10 mouse cellular contexts compared by ENCODE assay signal in genomic region chr2:29192629-29193278, GRCm38 (mm10).
DNase-seq lines count a peak whose midpoint lies in the region; ATAC-seq and TF ChIP-seq lines count a peak whose summit lies in the region.
"Had no signal": no experiment of that assay in that cellular context is flagged by ENCODE, and none has a peak within 500 bp of the region (broad histone marks: within the 10 kb centered on the region; RNA-seq: fewer than 3 reads in every experiment).

No protein-coding gene starts in this region.

- no peaks in the 10 kb centered on the region for H3K9me3 ChIP-seq in heart, embryonic 12.5 days (replicated peaks)
- H3K9me3 ChIP-seq: limb, embryonic 15.5 days had no signal

- DNase-seq in heart, adult 11 months: peak; percentile 80
- no peak for DNase-seq in lung, adult 2 months
- no peak for DNase-seq in lung, adult 18-20 months
- peak; percentile 36 for DNase-seq in retina, postnatal 1 day
- DNase-seq in spleen, postnatal 4 days (ENCODE audit: low spot score in 2 of 2): no peak
- no peak for DNase-seq in adrenal gland, postnatal 4 days (ENCODE audit: low spot score in 2 of 2)
- DNase-seq: adrenal gland, postnatal 36 days had no signal

- 0 out of 2 replicates have a peak, but pooled peaks have one; percentile 17 for TF ChIP-seq CTCF in lung, adult 2 months (IDR thresholded peaks at IDR 0.05; ENCODE audit: insufficient read depth, low read length)
- TF ChIP-seq CTCF in bone marrow, adult 2 months (IDR thresholded peaks at IDR 0.05; ENCODE audit: control insufficient read depth, insufficient read depth, low read length): peak; percentile 51; the same call in 1 of the 2 replicates

- no peak overlapping the region for H3K4me2 ChIP-seq in heart, embryonic 12.5 days
- H3K4me2 ChIP-seq: limb, embryonic 15.5 days had no signal

- H3K27me3 ChIP-seq in heart, embryonic 12.5 days (replicated peaks): peaks cover 31% of the 10 kb centered on the region

- peaks cover 27% of the 10 kb centered on the region for H3K4me1 ChIP-seq in heart, embryonic 12.5 days (replicated peaks)
- H3K4me1 ChIP-seq in lung, adult 2 months (ENCODE audit: control insufficient read depth, insufficient read depth, low read length): peaks cover 5% of the 10 kb centered on the region; the same call in 1 of the 2 replicates
- H3K4me1 ChIP-seq in bone marrow, adult 2 months (ENCODE audit: control insufficient read depth, insufficient read depth, low read length): peaks cover 5% of the 10 kb centered on the region; the same call in 1 of the 2 replicates

- no peak for ATAC-seq in heart, embryonic 12.5 days (ENCODE audit: insufficient number of reproducible peaks, low FRiP score)

- H3K36me3 ChIP-seq in heart, embryonic 12.5 days: no peaks in the 10 kb centered on the region
- H3K36me3 ChIP-seq: limb, embryonic 15.5 days had no signal

- no peak overlapping the region for H3K27ac ChIP-seq in heart, embryonic 12.5 days (ENCODE audit: poor library complexity, severe bottlenecking)
- peak overlapping the region; percentile 91 for H3K27ac ChIP-seq in bone marrow, adult 2 months (ENCODE audit: control insufficient read depth, insufficient read depth, low read depth, low read length, poor library complexity)
- H3K27ac ChIP-seq: limb, embryonic 15.5 days had no signal

- no peak for TF ChIP-seq POLR2A in lung, adult 2 months (IDR thresholded peaks at IDR 0.05; ENCODE audit: borderline replicate concordance, extremely low read depth, low read depth, low read length)
- TF ChIP-seq POLR2A in bone marrow, adult 2 months (IDR thresholded peaks at IDR 0.05; ENCODE audit: borderline replicate concordance, control insufficient read depth, low read depth, low read length): no peak

- H3K4me3 ChIP-seq in heart, embryonic 12.5 days: no peak overlapping the region
- H3K4me3 ChIP-seq in lung, adult 2 months (replicated peaks; ENCODE audit: extremely low read depth, low read depth, low read length): no peak overlapping the region
- H3K4me3 ChIP-seq in bone marrow, adult 2 months (replicated peaks; ENCODE audit: control insufficient read depth, low read depth, low read length): no peak overlapping the region
- H3K4me3 ChIP-seq: limb, embryonic 15.5 days had no signal

- WGBS in heart, embryonic 12.5 days: 76% methylated on average over 8 of the region's 8 CpGs
- 89% methylated on average over 8 of the region's 8 CpGs for WGBS in lung, adult 2 months
- WGBS in bone marrow, adult 2 months: 83% methylated on average over 8 of the region's 8 CpGs

- no peak overlapping the region for H3K9ac ChIP-seq in heart, embryonic 12.5 days
- H3K9ac ChIP-seq: limb, embryonic 15.5 days had no signal

Comparison
In these comparisons a context has a peak if more than half of its experiments do, and no peak if none do; other contexts are left out.
1. DNase-seq: peak in heart, adult 11 months (single experiment) and retina, postnatal 1 day (single experiment); none in lung, adult 2 months (single experiment), lung, adult 18-20 months (0 of 2), spleen, postnatal 4 days (0 of 2) and adrenal gland, postnatal 4 days (0 of 2).